ENCODE assay signal across 16 mouse cellular contexts in the genomic region with DNA sequence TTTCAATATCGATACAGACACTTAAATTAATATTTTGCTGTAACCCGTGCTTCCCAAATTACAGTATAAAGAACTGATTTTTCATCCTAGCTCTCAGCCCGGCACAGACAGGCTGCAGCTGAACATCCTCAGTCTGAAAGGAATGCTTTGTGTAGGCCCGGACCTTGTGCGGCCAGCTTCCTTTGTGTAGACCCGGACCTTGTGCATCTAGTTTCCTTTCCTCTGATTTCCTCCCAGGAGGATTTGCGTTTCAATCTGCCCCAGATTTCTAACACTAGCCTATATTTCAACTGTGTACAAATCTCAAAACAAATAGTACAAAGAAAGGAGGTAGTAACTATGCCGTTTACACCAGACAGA.
DNase-seq lines count a peak whose midpoint lies in the region; ATAC-seq and TF ChIP-seq lines count a peak whose summit lies in the region.
"Had no signal": no experiment of that assay in that cellular context is flagged by ENCODE, and none has a peak within 500 bp of the region (broad histone marks: within the 10 kb centered on the region; RNA-seq: fewer than 3 reads in every experiment).

No protein-coding gene starts in this region.

- H3K27ac ChIP-seq in forebrain, embryonic 11.5 days (ENCODE audit: low read depth, low read length) = no peak overlapping the region
- H3K27ac ChIP-seq in neural tube, embryonic 14.5 days (ENCODE audit: low read depth, low read length) = no peak overlapping the region
- no peak overlapping the region for H3K27ac ChIP-seq in gastrocnemius, adult 2 months
- H3K27ac ChIP-seq: embryonic facial prominence, embryonic 12.5 days; kidney, embryonic 15.5 days; limb, embryonic 10.5 days; lung, embryonic 15.5 days had no signal

- H3K4me2 ChIP-seq in forebrain, embryonic 11.5 days (ENCODE audit: low read depth, low read length, severe bottlenecking) = no peak overlapping the region
- H3K4me2 ChIP-seq in neural tube, embryonic 14.5 days (ENCODE audit: low read depth, low read length) = no peak overlapping the region
- H3K4me2 ChIP-seq: embryonic facial prominence, embryonic 12.5 days; kidney, embryonic 15.5 days; lung, embryonic 15.5 days had no signal

- no peaks in the 10 kb centered on the region for H3K27me3 ChIP-seq in forebrain, embryonic 11.5 days (ENCODE audit: control insufficient read depth, insufficient read depth, low read length)
- no peaks in the 10 kb centered on the region for H3K27me3 ChIP-seq in neural tube, embryonic 14.5 days (ENCODE audit: control insufficient read depth, insufficient read depth, low read length)
- H3K27me3 ChIP-seq: embryonic facial prominence, embryonic 12.5 days; kidney, embryonic 15.5 days; lung, embryonic 15.5 days had no signal

- peak; percentile 3 to 7 for DNase-seq in kidney, postnatal 4 days
- DNase-seq in kidney, adult 18-20 months = no peak
- DNase-seq in forebrain, embryonic 11.5 days (ENCODE audit: low spot score) = peak; percentile 50
- peak; percentile 24 for DNase-seq in layer of hippocampus, adult 9-11 months
- DNase-seq in gastrocnemius, adult 2 months = no peak
- no peak for DNase-seq in thymus, postnatal 0 days (ENCODE audit: low spot score)
- no peak for DNase-seq in lung, adult 18-20 months
- DNase-seq: cerebellum, adult 11 months; gastrocnemius, postnatal 10 days; heart, postnatal 14 days; thymus, postnatal 25 days had no signal

- H3K9me3 ChIP-seq in forebrain, embryonic 11.5 days (ENCODE audit: control insufficient read depth, low read length) = no peaks in the 10 kb centered on the region
- no peaks in the 10 kb centered on the region for H3K9me3 ChIP-seq in neural tube, embryonic 14.5 days (ENCODE audit: control insufficient read depth, low read length)
- H3K9me3 ChIP-seq: embryonic facial prominence, embryonic 12.5 days; kidney, embryonic 15.5 days; limb, embryonic 10.5 days; lung, embryonic 15.5 days had no signal

- WGBS in forebrain, embryonic 11.5 days = 43% methylated on average over 8 of the region's 8 CpGs
- 39% methylated on average over 8 of the region's 8 CpGs for WGBS in neural tube, embryonic 14.5 days

- H3K9ac ChIP-seq in forebrain, embryonic 11.5 days (ENCODE audit: low read length) = no peak overlapping the region
- no peak overlapping the region for H3K9ac ChIP-seq in neural tube, embryonic 14.5 days (replicated peaks; ENCODE audit: low read depth, low read length)
- H3K9ac ChIP-seq: embryonic facial prominence, embryonic 12.5 days; kidney, embryonic 15.5 days; lung, embryonic 15.5 days had no signal

- H3K4me1 ChIP-seq in forebrain, embryonic 11.5 days (replicated peaks; ENCODE audit: control insufficient read depth, insufficient read depth, low read length) = no peaks in the 10 kb centered on the region
- no peaks in the 10 kb centered on the region for H3K4me1 ChIP-seq in neural tube, embryonic 14.5 days (ENCODE audit: control insufficient read depth, insufficient read depth, low read length)
- H3K4me1 ChIP-seq: embryonic facial prominence, embryonic 12.5 days; kidney, embryonic 15.5 days; limb, embryonic 10.5 days; lung, embryonic 15.5 days had no signal

- no peak overlapping the region for H3K4me3 ChIP-seq in forebrain, embryonic 11.5 days (ENCODE audit: low read depth, low read length)
- H3K4me3 ChIP-seq in neural tube, embryonic 14.5 days (ENCODE audit: low read depth, low read length) = no peak overlapping the region
- H3K4me3 ChIP-seq in gastrocnemius, adult 2 months = no peak overlapping the region
- H3K4me3 ChIP-seq: embryonic facial prominence, embryonic 12.5 days; kidney, embryonic 15.5 days; limb, embryonic 10.5 days; lung, embryonic 15.5 days had no signal

- intact Hi-C loops in gastrocnemius, adult 2 months (cut with DNase I) = no loop called here

- no peaks in the 10 kb centered on the region for H3K36me3 ChIP-seq in forebrain, embryonic 11.5 days (ENCODE audit: control insufficient read depth, insufficient read depth, low read length)
- H3K36me3 ChIP-seq in neural tube, embryonic 14.5 days (ENCODE audit: control insufficient read depth, insufficient read depth, low read length) = no peaks in the 10 kb centered on the region
- H3K36me3 ChIP-seq: embryonic facial prominence, embryonic 12.5 days; kidney, embryonic 15.5 days; limb, embryonic 10.5 days; lung, embryonic 15.5 days had no signal

- peak; percentile 87 for ATAC-seq in forebrain, embryonic 11.5 days (replicated peaks; ENCODE audit: low FRiP score)
- peak; percentile 70; the same call in 1 of the 2 replicates for ATAC-seq in neural tube, embryonic 14.5 days (ENCODE audit: low read depth)

- TF ChIP-seq CTCF in gastrocnemius, adult 2 months (IDR thresholded peaks at IDR 0.05) = no peak

Comparison
In these comparisons a context has a peak if more than half of its experiments do, and no peak if none do; other contexts are left out.
1. DNase-seq: peak in kidney, postnatal 4 days (2 of 2), forebrain, embryonic 11.5 days (single experiment) and layer of hippocampus, adult 9-11 months (single experiment); none in kidney, adult 18-20 months (single experiment), gastrocnemius, adult 2 months (single experiment), thymus, postnatal 0 days (single experiment) and lung, adult 18-20 months (0 of 2).